Mouse (Mus musculus) neural tube, embryonic 12.5 days (tissue): ENCODE data around the gene Wasf2. TPM values are rescaled to one million over a fixed set of nuclear protein-coding genes. Genes with fewer than 3 reads are reported as not detected.
"Not testable (repeated sequence)": the region's sequence is repeated elsewhere in the genome, so short reads cannot be mapped to it uniquely, and the experiment has no call there.

ENCODE experiments used
- ATAC-seq: fragments of 200-750 bp; cut with Nextera tagmentation; 2 replicates; pipeline ENCODE4 v1.8.0; 2017; ENCODE audit warnings: low read depth, mild to moderate bottlenecking, moderate TSS enrichment, moderate library complexity; ENCODE audit not compliant: low FRiP score
- H3K27ac ChIP-seq: fragments of 300-500 bp; sonication (generic); 2 replicates; pipeline ENCODE4 v1.5.1; 2016
- H3K27me3 ChIP-seq: fragments of 300-500 bp; sonication (generic); replicated peaks from 2 replicates; pipeline ENCODE4 v1.6.1; 2016; ENCODE audit warnings: mild to moderate bottlenecking
- H3K36me3 ChIP-seq: fragments of 300-500 bp; sonication (generic); 2 replicates; pipeline ENCODE4 v1.6.1; 2016; ENCODE audit warnings: mild to moderate bottlenecking
- H3K4me1 ChIP-seq: fragments of 300-500 bp; sonication (generic); 2 replicates; pipeline ENCODE4 v1.6.1; 2016
- H3K4me2 ChIP-seq: fragments of 300-500 bp; sonication (generic); replicated peaks from 2 replicates; pipeline ENCODE4 v1.6.1; 2016; ENCODE audit warnings: mild to moderate bottlenecking
- H3K4me3 ChIP-seq: fragments of 300-500 bp; sonication (generic); 2 replicates; pipeline ENCODE4 v1.5.1; 2016
- H3K9ac ChIP-seq: fragments of 300-500 bp; sonication (generic); 2 replicates; pipeline ENCODE4 v1.6.1; 2016; ENCODE audit warnings: mild to moderate bottlenecking
- H3K9me3 ChIP-seq: fragments of 300-500 bp; sonication (generic); 2 replicates; pipeline ENCODE4 v1.6.1; 2016; ENCODE audit warnings: mild to moderate bottlenecking
- WGBS: fragments of 180-500 bp; shearing (Covaris S2); methylation state at CpG from one replicate; pipeline ENCODE4 v1.1.7; 2016; 5-methylcytosine and 5-hydroxymethylcytosine counted together
- polyA plus RNA-seq: library from polyadenylated mRNA; unstranded; fragments of >200 nt; fragmentation: Nextera tagmentation; extraction: Ambion mirVana; gene quantifications from 2 replicates; pipeline ENCODE4 v1.2.1, GENCODE M21; 2016

The Wasf2 gene
- polyA plus RNA-seq, 1 experiment from 2014 or later = 30.5 TPM

DNA sequence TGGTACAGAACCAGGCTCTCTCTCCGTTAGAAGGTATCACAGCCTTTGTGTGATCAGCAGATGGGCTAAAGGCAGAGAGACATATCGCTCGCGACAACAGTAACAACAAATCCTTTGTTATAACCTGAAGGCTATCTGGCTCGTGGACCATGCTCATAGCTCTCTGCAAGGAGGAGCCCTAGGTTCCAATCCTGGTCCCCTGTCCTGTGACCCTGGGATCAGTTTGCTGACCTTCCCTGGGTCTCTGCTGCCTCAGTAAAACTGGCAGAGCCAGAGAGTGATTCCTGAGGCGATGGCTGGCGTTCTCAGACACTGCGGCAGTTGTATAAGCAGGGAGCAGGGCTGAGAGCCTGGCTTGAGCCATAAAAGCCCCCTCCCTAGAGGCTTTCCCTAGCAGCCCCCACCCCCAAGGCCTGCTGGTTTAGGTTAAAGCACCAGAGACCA lies 40.0 kb upstream of the Wasf2 start:
- Histone ChIP-seq H3K9ac (peak overlapping the region; percentile 18), H3K4me3 (no peak overlapping the region), H3K27me3 (peaks cover 3% of the 10 kb centered on the region), H3K4me2 (peak overlapping the region; percentile 5), H3K4me1 (peaks cover 73% of the 10 kb centered on the region), H3K27ac (no peak overlapping the region), H3K9me3 (no peaks in the 10 kb centered on the region), H3K36me3 (no peaks in the 10 kb centered on the region)
- WGBS = 33% methylated on average over 8 of the region's 8 CpGs
- ATAC-seq = no peak

DNA sequence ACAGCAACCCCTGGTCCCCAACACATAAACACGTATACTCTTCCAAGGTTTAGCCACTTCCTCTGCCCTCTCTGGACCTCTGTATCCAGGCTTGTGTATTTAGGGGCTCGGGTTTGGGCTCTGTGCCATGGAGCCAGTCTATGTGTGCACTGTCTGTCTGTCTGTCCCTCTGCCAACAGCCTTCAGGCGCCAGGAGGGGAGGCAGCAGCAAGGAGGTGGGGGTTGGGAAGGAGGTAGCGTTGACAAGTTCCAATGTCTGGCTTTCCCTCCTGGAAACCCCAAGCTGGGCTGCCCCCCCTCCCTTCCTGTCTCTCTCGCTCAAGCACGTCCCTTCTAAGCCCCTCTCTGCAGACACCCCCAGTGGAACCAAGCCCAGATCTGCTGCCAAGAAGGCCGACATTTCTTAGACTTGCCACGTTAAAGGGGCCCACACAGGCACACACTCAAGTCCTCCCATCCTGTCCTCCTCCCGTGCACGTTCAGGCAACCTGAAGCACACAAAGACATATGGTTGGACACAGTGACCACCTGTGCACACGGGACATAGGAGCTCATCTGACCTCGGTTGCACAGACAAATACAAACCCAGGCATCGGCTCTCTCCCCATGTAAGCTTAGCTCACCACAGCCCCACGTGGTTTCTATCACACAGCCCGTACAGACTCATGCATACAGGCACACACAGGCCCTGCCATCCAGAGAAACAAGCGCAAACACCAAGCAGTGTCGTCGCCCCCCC lies 39.4 kb upstream of the Wasf2 start:
- WGBS = 45% methylated on average over 18 of the region's 18 CpGs
- peaks cover 71% of the 10 kb centered on the region for H3K4me1 ChIP-seq
- H3K27ac ChIP-seq = peak overlapping the region; percentile 59; the same call in 1 of the 2 replicates
- no peak for ATAC-seq
- peak overlapping the region; percentile 18 for H3K9ac ChIP-seq
- no peaks in the 10 kb centered on the region for H3K36me3 ChIP-seq
- peak overlapping the region; percentile 5 for H3K4me2 ChIP-seq
- H3K4me3 ChIP-seq = no peak overlapping the region
- no peaks in the 10 kb centered on the region for H3K9me3 ChIP-seq
- H3K27me3 ChIP-seq = peaks cover 3% of the 10 kb centered on the region; the same call in 1 of the 2 replicates

DNA sequence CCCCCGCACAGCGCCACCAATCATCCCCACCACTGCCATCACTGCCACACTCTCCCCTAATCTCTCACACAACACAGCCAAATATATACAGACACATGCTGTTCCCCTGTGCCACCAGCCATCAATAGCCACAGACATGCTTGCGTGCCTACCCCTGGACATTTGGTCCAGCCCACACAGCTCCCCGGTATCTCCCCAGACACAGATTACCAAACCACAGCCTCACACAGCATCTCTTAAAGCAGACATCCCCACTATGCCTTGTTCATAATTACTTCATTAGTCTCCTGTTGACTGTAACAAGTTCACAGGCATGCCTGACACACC lies 38.9 kb upstream of the Wasf2 start:
- Histone ChIP-seq H3K4me2 (no peak overlapping the region; the same call in 1 of the 2 replicates), H3K27ac (no peak overlapping the region), H3K36me3 (no peaks in the 10 kb centered on the region), H3K27me3 (no peaks in the 10 kb centered on the region; the same call in 1 of the 2 replicates), H3K9me3 (no peaks in the 10 kb centered on the region), H3K9ac (no peak overlapping the region), H3K4me1 (peaks cover 66% of the 10 kb centered on the region), H3K4me3 (no peak overlapping the region)
- 75% methylated on average over 4 of the region's 4 CpGs for WGBS
- ATAC-seq = no peak

DNA sequence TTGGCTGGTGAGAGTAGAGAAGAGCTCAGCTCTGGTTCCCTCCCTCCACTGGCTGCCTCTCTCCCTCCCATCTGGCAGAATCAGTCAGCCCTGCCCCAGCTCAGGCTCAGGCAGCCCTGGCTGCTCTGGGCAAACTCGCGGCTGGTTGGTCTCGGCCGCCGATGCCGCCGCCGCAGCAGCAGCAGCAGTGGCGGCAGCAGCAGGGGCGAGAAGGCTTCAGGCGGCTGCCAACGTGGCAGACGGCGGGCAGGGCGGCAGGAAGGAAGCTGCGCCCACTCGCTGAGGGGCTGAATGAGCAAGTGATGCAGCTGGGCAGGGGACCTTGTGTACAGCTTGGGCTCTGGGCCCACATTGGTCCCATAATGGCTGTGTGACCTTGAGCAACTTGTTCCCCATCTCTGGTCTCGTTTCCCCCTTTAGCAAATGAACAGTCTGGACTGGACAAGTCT lies 37.8 kb upstream of the Wasf2 start:
- Histone ChIP-seq H3K4me1 (peaks cover 62% of the 10 kb centered on the region), H3K27me3 (no peaks in the 10 kb centered on the region; the same call in 1 of the 2 replicates), H3K36me3 (no peaks in the 10 kb centered on the region), H3K9ac (peak overlapping the region; percentile 44; the same call in 1 of the 2 replicates), H3K4me3 (0 out of 2 replicates have a peak overlapping the region, but pooled peaks have one; percentile 11), H3K4me2 (peak overlapping the region; percentile 51), H3K27ac (peak overlapping the region; percentile 74; the same call in 1 of the 2 replicates), H3K9me3 (no peaks in the 10 kb centered on the region)
- WGBS = 5% methylated on average over 18 of the region's 18 CpGs
- no peak; the same call in 1 of the 2 replicates for ATAC-seq

DNA sequence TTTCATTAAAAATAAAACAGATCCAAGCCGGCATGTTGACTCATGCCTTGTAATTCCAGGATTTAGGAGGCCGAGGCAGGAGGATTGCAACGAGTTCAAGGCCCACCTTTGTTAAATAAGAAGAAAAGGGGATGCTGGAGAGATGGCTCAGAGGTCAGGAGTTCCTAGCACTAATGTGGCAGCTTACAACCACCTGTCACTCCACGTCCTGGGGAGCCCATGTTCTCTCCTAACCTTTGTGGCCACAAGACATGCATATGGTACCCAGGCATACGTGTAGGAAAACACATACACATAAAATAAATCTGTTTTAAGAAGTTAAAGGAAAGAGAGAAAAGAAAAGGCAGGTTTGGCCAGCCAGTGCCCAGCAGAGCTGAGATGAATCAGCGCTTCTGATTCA lies 37.2 kb upstream of the Wasf2 start:
- no peak overlapping the region for H3K4me2 ChIP-seq

DNA sequence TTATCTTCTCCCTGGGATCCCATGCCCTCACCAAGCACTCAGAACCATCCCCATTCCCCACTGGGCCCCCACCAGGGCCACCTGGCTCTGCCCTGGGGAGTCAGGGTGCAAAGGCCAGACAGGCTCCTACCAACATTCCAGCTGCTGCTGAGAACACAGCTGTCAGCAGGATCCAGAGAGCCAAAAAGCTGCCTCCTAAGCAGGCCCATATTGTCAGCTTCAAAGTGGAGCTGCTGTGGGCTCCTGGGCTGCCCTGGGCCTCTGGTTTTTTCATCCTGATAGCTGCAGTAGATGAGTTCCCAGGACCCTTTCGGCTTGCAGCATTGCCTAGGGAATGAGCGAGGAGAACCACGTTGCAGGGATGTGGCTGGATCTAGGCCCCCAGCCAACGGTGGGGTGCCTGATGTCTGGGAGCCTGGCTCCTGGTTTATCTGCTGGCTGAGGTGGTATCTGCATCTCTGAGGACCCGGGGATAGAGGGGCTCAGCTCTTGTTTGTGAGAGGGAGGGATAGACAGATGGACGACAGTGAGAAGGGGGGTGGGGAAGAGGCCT lies 36.7 kb upstream of the Wasf2 start:
- Histone ChIP-seq H3K36me3 (no peaks in the 10 kb centered on the region), H3K9ac (no peak overlapping the region), H3K27me3 (no peaks in the 10 kb centered on the region; the same call in 1 of the 2 replicates), H3K27ac (no peak overlapping the region; the same call in 1 of the 2 replicates), H3K4me3 (no peak overlapping the region), H3K4me2 (0 out of 2 replicates have a peak overlapping the region, but pooled peaks have one; percentile 20), H3K9me3 (no peaks in the 10 kb centered on the region), H3K4me1 (peaks cover 56% of the 10 kb centered on the region)
- WGBS = 25% methylated on average over 6 of the region's 6 CpGs
- ATAC-seq = no peak

More for the DNA sequence above, 37.2 kb upstream of the Wasf2 start:
- Histone ChIP-seq H3K4me1 (peaks cover 57% of the 10 kb centered on the region), H3K4me3 (no peak overlapping the region), H3K9ac (no peak overlapping the region), H3K36me3 (no peaks in the 10 kb centered on the region), H3K27ac (no peak overlapping the region), H3K27me3 (no peaks in the 10 kb centered on the region; the same call in 1 of the 2 replicates), H3K9me3 (no peaks in the 10 kb centered on the region)
- 61% methylated on average over 6 of the region's 6 CpGs for WGBS
- ATAC-seq = no peak

DNA sequence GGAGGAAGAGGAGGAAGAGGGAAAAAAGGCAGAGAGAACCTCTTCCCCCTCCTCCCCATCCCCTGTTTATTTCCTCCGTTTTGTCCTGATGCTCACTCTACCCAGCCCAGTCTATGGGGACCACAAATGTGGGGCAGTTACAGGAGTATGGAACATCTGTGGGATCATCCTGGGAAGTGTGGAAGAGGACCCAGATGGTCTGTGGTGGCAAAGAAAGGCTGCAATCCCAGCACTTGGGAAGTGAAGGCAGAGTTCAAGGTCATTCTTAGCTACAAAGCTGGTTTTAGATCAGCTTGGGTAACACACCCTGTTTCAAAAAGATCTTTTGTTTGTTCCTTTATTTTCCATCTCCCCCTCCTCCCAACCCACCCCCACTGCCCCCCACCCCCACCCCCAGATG lies 36.0 kb upstream of the Wasf2 start:
- H3K4me1 ChIP-seq = peaks cover 56% of the 10 kb centered on the region
- 38% methylated on average over 1 of the region's 1 CpGs for WGBS

DNA sequence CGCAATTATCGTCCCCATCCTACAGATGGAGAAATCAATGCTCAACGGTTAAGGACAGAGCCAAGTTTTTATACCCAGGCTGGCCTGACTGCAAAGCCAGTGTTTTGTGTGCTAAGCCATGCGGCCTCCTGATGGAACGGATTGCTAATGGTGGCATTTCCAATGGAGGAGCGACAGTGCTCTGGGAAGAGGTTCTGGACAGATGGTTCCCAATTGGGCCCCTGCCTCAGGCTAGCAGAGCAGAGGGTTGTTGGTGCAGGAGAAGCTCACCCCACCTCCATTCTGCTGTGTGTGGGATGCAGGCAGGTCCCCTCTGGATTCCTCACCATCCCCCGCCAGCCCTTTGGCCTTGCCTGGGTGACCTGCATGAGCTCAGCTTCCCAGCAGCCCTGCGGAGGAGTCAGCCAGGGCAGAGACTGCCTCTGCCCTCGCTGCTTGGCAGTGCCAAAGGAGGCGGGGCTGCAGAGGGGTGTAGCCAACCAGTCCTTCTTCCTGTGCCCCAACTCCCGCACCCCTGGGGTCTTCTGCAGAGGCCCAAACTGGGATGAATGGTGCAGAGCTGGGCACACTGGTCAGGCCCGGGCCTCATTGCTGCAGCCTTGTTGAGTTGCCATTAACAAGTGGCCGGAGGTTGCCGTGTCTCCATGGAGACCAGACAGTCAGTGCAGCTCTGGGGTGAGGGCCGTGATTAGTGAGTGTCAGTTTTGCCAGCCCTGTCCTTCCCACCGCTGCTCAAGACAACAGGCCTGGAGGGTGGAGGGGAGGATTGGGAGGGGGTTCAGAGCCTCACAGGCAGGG lies 35.2 kb upstream of the Wasf2 start:
- H3K4me2 ChIP-seq = peak overlapping the region; percentile 48
- peak; percentile 76 for ATAC-seq
- H3K27me3 ChIP-seq = no peaks in the 10 kb centered on the region; the same call in 1 of the 2 replicates
- H3K27ac ChIP-seq = peak overlapping the region; percentile 33
- WGBS = 25% methylated on average over 16 of the region's 16 CpGs
- peak overlapping the region; percentile 17; the same call in 1 of the 2 replicates for H3K9ac ChIP-seq
- peaks cover 51% of the 10 kb centered on the region for H3K4me1 ChIP-seq
- H3K4me3 ChIP-seq = peak overlapping the region; percentile 20; the same call in 1 of the 2 replicates
- H3K9me3 ChIP-seq = no peaks in the 10 kb centered on the region
- H3K36me3 ChIP-seq = no peaks in the 10 kb centered on the region

More for the DNA sequence above, 36.0 kb upstream of the Wasf2 start:
- H3K9me3 ChIP-seq = no peaks in the 10 kb centered on the region
- no peak overlapping the region for H3K9ac ChIP-seq
- H3K4me2 ChIP-seq = peak overlapping the region; percentile 20; the same call in 1 of the 2 replicates
- peak overlapping the region; percentile 15; the same call in 1 of the 2 replicates for H3K27ac ChIP-seq
- no peak overlapping the region for H3K4me3 ChIP-seq
- no peaks in the 10 kb centered on the region for H3K36me3 ChIP-seq
- H3K27me3 ChIP-seq = no peaks in the 10 kb centered on the region; the same call in 1 of the 2 replicates
- ATAC-seq = no peak

DNA sequence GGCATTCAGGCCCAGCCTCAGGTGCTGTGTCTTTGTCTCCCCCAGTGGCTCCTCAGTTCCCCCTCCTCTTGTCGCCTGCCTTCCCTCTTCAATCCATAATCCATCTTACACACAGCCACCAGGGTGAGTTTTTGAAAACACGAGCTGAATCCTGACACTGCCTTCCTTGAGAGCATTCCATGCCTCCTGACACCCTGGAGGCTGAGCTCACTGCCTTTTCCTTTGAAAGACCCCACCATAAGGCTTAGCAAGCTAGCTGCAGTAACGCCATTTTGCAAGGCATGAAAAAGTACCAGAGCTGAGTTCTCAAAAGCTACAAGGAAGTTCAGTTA lies 34.6 kb upstream of the Wasf2 start:
- peak overlapping the region; percentile 20; the same call in 1 of the 2 replicates for H3K4me3 ChIP-seq
- not testable (repeated sequence) for H3K36me3 ChIP-seq, ATAC-seq, H3K27me3 ChIP-seq, H3K9me3 ChIP-seq
- peaks cover 45% of the 10 kb centered on the region for H3K4me1 ChIP-seq
- 7% methylated on average over 3 of the region's 3 CpGs for WGBS
- peak overlapping the region; percentile 48 for H3K4me2 ChIP-seq
- peak overlapping the region; percentile 33 for H3K27ac ChIP-seq
- H3K9ac ChIP-seq = peak overlapping the region; percentile 17; the same call in 1 of the 2 replicates

DNA sequence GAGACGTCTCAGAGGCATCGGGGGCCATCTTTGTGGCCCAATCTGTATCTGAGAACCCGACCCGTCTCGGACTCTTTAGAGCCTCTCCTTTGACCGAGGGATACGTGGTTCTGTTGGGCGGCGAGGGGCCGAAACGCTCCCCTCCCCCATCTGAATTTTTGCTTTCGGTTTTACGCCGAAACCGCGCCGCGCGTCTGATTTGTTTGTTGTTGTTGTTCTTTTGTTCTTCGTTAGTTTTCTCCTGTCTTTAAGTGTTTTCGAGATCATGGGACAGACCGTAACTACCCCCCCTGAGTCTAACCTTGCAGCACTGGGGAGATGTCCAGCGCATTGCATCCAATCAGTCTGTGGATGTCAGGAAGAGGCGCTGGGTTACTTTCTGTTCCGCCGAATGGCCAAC lies 33.6 kb upstream of the Wasf2 start:
- H3K4me3 ChIP-seq, H3K27me3 ChIP-seq, H3K36me3 ChIP-seq, ATAC-seq, H3K9me3 ChIP-seq, H3K9ac ChIP-seq, H3K27ac ChIP-seq: not testable (repeated sequence)
- under 1% methylated on average over 15 of the region's 26 CpGs for WGBS
- 0 out of 2 replicates have a peak overlapping the region, but pooled peaks have one; percentile 34 for H3K4me2 ChIP-seq
- peaks cover 37% of the 10 kb centered on the region for H3K4me1 ChIP-seq

DNA sequence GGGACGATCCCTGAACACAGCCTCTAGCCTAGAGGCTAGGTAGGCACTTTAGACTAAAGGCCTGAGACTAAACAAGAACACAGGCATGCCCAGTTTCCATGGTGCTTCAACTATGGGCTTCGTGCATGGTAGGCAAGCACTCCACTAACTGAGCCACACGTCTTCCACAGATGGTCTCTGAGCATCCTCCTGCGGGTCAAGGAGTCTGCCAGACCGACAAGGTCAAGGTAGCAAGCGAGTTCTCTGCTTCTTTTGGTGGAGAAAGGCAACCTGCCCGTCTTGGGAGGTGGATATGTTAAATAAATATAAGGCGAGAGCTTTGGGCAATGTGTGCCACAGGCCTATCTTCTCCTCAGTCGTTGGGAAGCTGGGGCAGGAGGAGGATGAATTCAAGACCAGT lies 28.6 kb upstream of the Wasf2 start:
- Histone ChIP-seq H3K4me2 (0 out of 2 replicates have a peak overlapping the region, but pooled peaks have one; percentile 9), H3K27me3 (no peaks in the 10 kb centered on the region), H3K4me1 (0 out of 2 replicates have a peak, but pooled peaks cover 6% of the 10 kb centered on the region), H3K9me3 (no peaks in the 10 kb centered on the region), H3K9ac (no peak overlapping the region), H3K4me3 (no peak overlapping the region), H3K36me3 (no peaks in the 10 kb centered on the region), H3K27ac (no peak overlapping the region)
- WGBS = 82% methylated on average over 9 of the region's 9 CpGs
- no peak for ATAC-seq
